Mouse (Mus musculus) heart, embryonic 10.5 days (tissue): Measurements from ENCODE around the gene Matn4. TPM values are rescaled to one million over a fixed set of nuclear protein-coding genes. Genes with fewer than 3 reads are reported as not detected.

Source experiments
- DNase-seq: peaks from one replicate; pipeline ENCODE4 v3.0.0-alpha.2; 2017; ENCODE audit warnings: low spot score
- H3K27ac ChIP-seq: fragments of 300-500 bp; sonication (generic); 2 replicates; pipeline ENCODE4 v1.5.1; 2016; ENCODE audit warnings: mild to moderate bottlenecking
- H3K27me3 ChIP-seq: fragments of 300-500 bp; sonication (generic); 2 replicates; pipeline ENCODE4 v1.6.1; 2016; ENCODE audit warnings: mild to moderate bottlenecking; ENCODE audit not compliant: poor library complexity, insufficient read depth, severe bottlenecking
- H3K36me3 ChIP-seq: fragments of 300-500 bp; sonication (generic); 2 replicates; pipeline ENCODE4 v1.6.1; 2016; ENCODE audit warnings: mild to moderate bottlenecking, moderate library complexity
- H3K4me1 ChIP-seq: fragments of 300-500 bp; sonication (generic); 2 replicates; pipeline ENCODE4 v1.6.1; 2016; ENCODE audit warnings: mild to moderate bottlenecking
- H3K4me3 ChIP-seq: fragments of 300-500 bp; sonication (generic); 2 replicates; pipeline ENCODE4 v1.5.1; 2016; ENCODE audit warnings: mild to moderate bottlenecking, moderate library complexity
- H3K9me3 ChIP-seq: fragments of 300-500 bp; sonication (generic); 2 replicates; pipeline ENCODE4 v1.6.1; 2016; ENCODE audit warnings: mild to moderate bottlenecking, moderate library complexity
- WGBS: fragments of 180-500 bp; shearing (Covaris S2); methylation state at CpG from one replicate; pipeline ENCODE4 v1.1.7; 2016; 5-methylcytosine and 5-hydroxymethylcytosine counted together
- polyA plus RNA-seq: library from polyadenylated mRNA; unstranded; fragments of >200 nt; fragmentation: Nextera tagmentation; extraction: Ambion mirVana; gene quantifications from 2 replicates; pipeline ENCODE4 v1.2.1, GENCODE M21; 2016

The Matn4 gene
- polyA plus RNA-seq, 1 experiment from 2014 or later = 1.2 TPM

GRCm38 (mm10) chr2:164421306-164421705, 16.3 kb upstream of the Matn4 start:
- H3K27me3 ChIP-seq = no peaks in the 10 kb centered on the region
- H3K36me3 ChIP-seq = peaks cover 22% of the 10 kb centered on the region; the same call in 1 of the 2 replicates
- H3K27ac ChIP-seq = no peak overlapping the region
- H3K9me3 ChIP-seq = no peaks in the 10 kb centered on the region
- WGBS = 84% methylated on average over 7 of the region's 7 CpGs
- no peak overlapping the region for H3K4me3 ChIP-seq
- no peak for DNase-seq
- peaks cover 15% of the 10 kb centered on the region for H3K4me1 ChIP-seq

GRCm38 (mm10) chr2:164419489-164419888, 14.5 kb upstream of the Matn4 start:
- H3K27ac ChIP-seq = no peak overlapping the region
- no peak for DNase-seq

GRCm38 (mm10) chr2:164418308-164418875, 13.4 kb upstream of the Matn4 start:
- H3K9me3 ChIP-seq = no peaks in the 10 kb centered on the region
- no peak overlapping the region for H3K27ac ChIP-seq
- 0 out of 2 replicates have a peak, but pooled peaks cover under 1% of the 10 kb centered on the region for H3K36me3 ChIP-seq
- peaks cover 28% of the 10 kb centered on the region for H3K27me3 ChIP-seq
- no peak for DNase-seq
- peaks cover 18% of the 10 kb centered on the region for H3K4me1 ChIP-seq
- 27% methylated on average over 3 of the region's 3 CpGs for WGBS
- no peak overlapping the region for H3K4me3 ChIP-seq

More at GRCm38 (mm10) chr2:164419489-164419888, 14.5 kb upstream of the Matn4 start:
- WGBS = 3% methylated on average over 3 of the region's 3 CpGs
- peaks cover 10% of the 10 kb centered on the region; the same call in 1 of the 2 replicates for H3K36me3 ChIP-seq
- H3K9me3 ChIP-seq = no peaks in the 10 kb centered on the region
- peaks cover 18% of the 10 kb centered on the region for H3K27me3 ChIP-seq
- peaks cover 10% of the 10 kb centered on the region for H3K4me1 ChIP-seq
- no peak overlapping the region for H3K4me3 ChIP-seq

- peaks cover 18% of the 10 kb centered on the region for H3K4me1 ChIP-seq
- H3K9me3 ChIP-seq = no peaks in the 10 kb centered on the region
- no peak overlapping the region for H3K27ac ChIP-seq
- H3K27me3 ChIP-seq = peaks cover 40% of the 10 kb centered on the region
- DNase-seq = no peak
- H3K36me3 ChIP-seq = no peaks in the 10 kb centered on the region
- WGBS = 2% methylated on average over 2 of the region's 2 CpGs
- H3K4me3 ChIP-seq = no peak overlapping the region
These were observed 12.2 kb upstream of the Matn4 start for GRCm38 (mm10) chr2:164417198-164417597.

GRCm38 (mm10) chr2:164414581-164414980, 9.6 kb upstream of the Matn4 start:
- Histone ChIP-seq H3K9me3 (no peaks in the 10 kb centered on the region), H3K36me3 (no peaks in the 10 kb centered on the region), H3K27ac (no peak overlapping the region; the same call in 1 of the 2 replicates), H3K4me3 (peak overlapping the region; percentile 47), H3K4me1 (peaks cover 18% of the 10 kb centered on the region), H3K27me3 (peaks cover 63% of the 10 kb centered on the region)
- 69% methylated on average over 10 of the region's 10 CpGs for WGBS
- no peak for DNase-seq

GRCm38 (mm10) chr2:164414167-164414566, 9.2 kb upstream of the Matn4 start:
- H3K4me1 ChIP-seq = peaks cover 13% of the 10 kb centered on the region
- no peaks in the 10 kb centered on the region for H3K9me3 ChIP-seq
- WGBS = 23% methylated on average over 28 of the region's 28 CpGs
- no peaks in the 10 kb centered on the region for H3K36me3 ChIP-seq
- no peak for DNase-seq
- H3K27me3 ChIP-seq = peaks cover 67% of the 10 kb centered on the region
- no peak overlapping the region; the same call in 1 of the 2 replicates for H3K27ac ChIP-seq
- peak overlapping the region; percentile 47 for H3K4me3 ChIP-seq

GRCm38 (mm10) chr2:164407708-164408107, 2.7 kb upstream of the Matn4 start:
- Histone ChIP-seq H3K27me3 (peaks cover 96% of the 10 kb centered on the region), H3K4me3 (peak overlapping the region; percentile 27; the same call in 1 of the 2 replicates), H3K9me3 (no peaks in the 10 kb centered on the region), H3K36me3 (no peaks in the 10 kb centered on the region), H3K27ac (no peak overlapping the region), H3K4me1 (peaks cover 35% of the 10 kb centered on the region)
- WGBS = under 1% methylated on average over 22 of the region's 22 CpGs
- no peak for DNase-seq

- H3K27me3 ChIP-seq = peaks cover 100% of the 10 kb centered on the region
- WGBS = 41% methylated on average over 5 of the region's 5 CpGs
- no peaks in the 10 kb centered on the region for H3K9me3 ChIP-seq
- DNase-seq = no peak
- H3K36me3 ChIP-seq = no peaks in the 10 kb centered on the region
- peaks cover 42% of the 10 kb centered on the region for H3K4me1 ChIP-seq
- no peak overlapping the region for H3K4me3 ChIP-seq
- no peak overlapping the region for H3K27ac ChIP-seq
These were observed 559 bp upstream of the Matn4 start for GRCm38 (mm10) chr2:164405519-164405918.

GRCm38 (mm10) chr2:164404082-164404990, 624 bp downstream of the Matn4 start:
- Histone ChIP-seq H3K36me3 (no peaks in the 10 kb centered on the region), H3K4me1 (peaks cover 45% of the 10 kb centered on the region), H3K4me3 (peak overlapping the region; percentile 59), H3K27me3 (peaks cover 100% of the 10 kb centered on the region), H3K27ac (peak overlapping the region; percentile 67; the same call in 1 of the 2 replicates), H3K9me3 (no peaks in the 10 kb centered on the region)
- under 1% methylated on average over 49 of the region's 49 CpGs for WGBS
- no peak for DNase-seq

GRCm38 (mm10) chr2:164403396-164404081, 1.4 kb downstream of the Matn4 start:
- Histone ChIP-seq H3K4me3 (peak overlapping the region; percentile 59; the same call in 1 of the 2 replicates), H3K36me3 (no peaks in the 10 kb centered on the region), H3K27me3 (peaks cover 100% of the 10 kb centered on the region), H3K9me3 (no peaks in the 10 kb centered on the region), H3K27ac (no peak overlapping the region), H3K4me1 (peaks cover 45% of the 10 kb centered on the region)
- DNase-seq = no peak
- WGBS = 11% methylated on average over 14 of the region's 14 CpGs

GRCm38 (mm10) chr2:164402906-164403305, 2.1 kb downstream of the Matn4 start, which contains the start of gene Rbpjl:
Gene Rbpjl (plus strand): TSS chr2:164403141.
- peak; percentile 90 for DNase-seq
- Histone ChIP-seq H3K4me1 (peaks cover 39% of the 10 kb centered on the region), H3K4me3 (peak within 1 kb of the TSS; percentile 59), H3K27me3 (peaks cover 98% of the 10 kb centered on the region), H3K9me3 (0 out of 2 replicates have a peak, but pooled peaks cover 2% of the 10 kb centered on the region), H3K36me3 (no peaks in the 10 kb centered on the region), H3K27ac (no peak within 1 kb of the TSS)
- 2% methylated on average over 17 of the region's 17 CpGs for WGBS

- Histone ChIP-seq H3K27me3 (peaks cover 84% of the 10 kb centered on the region), H3K4me1 (peaks cover 9% of the 10 kb centered on the region), H3K9me3 (0 out of 2 replicates have a peak, but pooled peaks cover 3% of the 10 kb centered on the region), H3K36me3 (no peaks in the 10 kb centered on the region), H3K4me3 (no peak overlapping the region), H3K27ac (no peak overlapping the region)
- WGBS = 69% methylated on average over 12 of the region's 12 CpGs
- no peak for DNase-seq
These were observed 8.0 kb downstream of the Matn4 start for GRCm38 (mm10) chr2:164396911-164397310.
